Mouse (Mus musculus) brain, embryonic 14.5 days (tissue): ENCODE results near the gene 4921507P07Rik.

Experiments
- CTCF ChIP-seq: fragments of 200-500 bp; IDR thresholded peaks from 2 replicates; pipeline ENCODE4 v1.5.1; 2012; ENCODE audit warnings: inconsistent platforms, mild to moderate bottlenecking, moderate library complexity, borderline replicate concordance; ENCODE audit not compliant: insufficient read depth, insufficient read length; ENCODE audit errors: extremely low read depth
- POLR2A ChIP-seq: fragments of 200-500 bp; IDR thresholded peaks from 2 replicates; pipeline ENCODE4 v1.6.1; 2012; ENCODE audit warnings: mild to moderate bottlenecking, inconsistent platforms, borderline replicate concordance; ENCODE audit not compliant: poor library complexity, insufficient read depth, insufficient read length, severe bottlenecking; ENCODE audit errors: extremely low read depth

DNA sequence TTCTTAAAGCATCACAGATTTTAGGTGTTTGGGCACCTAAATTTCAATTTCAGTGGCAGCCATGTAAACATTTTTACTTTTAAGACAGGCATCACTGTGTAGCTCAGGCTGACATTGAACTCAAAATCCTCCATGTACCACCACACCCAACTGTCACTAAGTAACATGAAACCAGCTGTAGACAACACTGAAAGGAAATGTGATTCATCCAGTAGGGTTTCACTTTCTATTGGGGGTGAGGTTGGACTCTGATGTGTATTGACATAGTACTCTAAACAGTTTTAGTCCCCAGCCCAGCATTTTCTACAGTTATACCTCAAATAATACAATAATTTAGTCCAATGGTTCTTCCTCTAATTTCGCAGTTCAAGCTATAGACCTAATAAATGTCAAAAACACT lies 35.7 kb downstream of the 4921507P07Rik start:
- TF ChIP-seq CTCF (no peak), POLR2A (no peak)
